Mouse (Mus musculus) v-Abl transformed pro-B cells (cell line): ENCODE results near the gene Cbr1.

Experiments
- in situ Hi-C, 2 experiments: fragments of 400-800 bp; cut with MboI; formaldehyde crosslinking; loops; one replicate each; pipeline ENCODE4 v1.15.1; 2025; ENCODE audit not compliant: unreplicated experiment in 2 of 2

Gene Cbr1

DNA sequence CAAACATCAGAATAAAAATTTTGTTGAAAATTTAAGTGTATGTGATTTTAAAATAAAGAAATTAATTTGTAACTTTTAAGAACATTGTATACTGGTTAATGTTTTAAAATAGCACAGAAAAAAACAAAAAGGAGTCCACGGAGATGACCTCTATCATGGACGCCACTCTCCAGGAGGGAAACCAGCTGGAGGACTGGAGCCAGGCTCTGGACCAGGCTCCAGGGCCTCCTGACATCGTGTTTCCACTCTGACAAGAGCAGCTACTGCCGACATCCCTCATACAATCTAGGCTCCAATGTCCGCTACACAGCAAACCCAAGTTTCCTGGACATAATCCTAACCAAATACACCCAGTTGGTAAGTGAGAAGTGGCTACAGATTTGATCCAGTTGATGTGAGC, 9.9 kb upstream of the Cbr1 start:
- in situ Hi-C loops, result no loop called here

- in situ Hi-C loops, result no loop called here
Measured at GRCm38 (mm10) chr16:93596807-93597206, 8.8 kb upstream of the Cbr1 start.

DNA sequence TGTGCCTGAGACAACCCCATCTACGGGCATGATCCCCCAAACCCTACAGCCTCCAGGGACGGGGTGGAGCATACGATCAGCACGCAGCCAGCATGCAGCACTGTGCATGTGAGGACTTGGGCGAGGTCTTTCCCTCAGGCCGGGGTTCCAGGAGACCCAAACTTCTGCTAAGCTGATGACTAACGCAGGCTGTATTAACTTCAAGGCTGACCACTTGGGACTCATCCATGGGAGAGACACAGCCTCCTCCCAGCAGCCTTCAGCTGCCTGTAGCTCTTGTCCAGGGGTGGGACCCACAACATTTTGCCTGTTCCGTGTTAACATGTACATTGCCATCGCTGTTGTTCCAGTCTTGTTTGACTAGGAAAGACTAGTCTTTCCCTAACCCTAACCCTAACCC, 8.1 kb upstream of the Cbr1 start:
- in situ Hi-C loops, result no loop called here

- in situ Hi-C loops, result no loop called here
Measured at GRCm38 (mm10) chr16:93599461-93599860, 6.2 kb upstream of the Cbr1 start.

DNA sequence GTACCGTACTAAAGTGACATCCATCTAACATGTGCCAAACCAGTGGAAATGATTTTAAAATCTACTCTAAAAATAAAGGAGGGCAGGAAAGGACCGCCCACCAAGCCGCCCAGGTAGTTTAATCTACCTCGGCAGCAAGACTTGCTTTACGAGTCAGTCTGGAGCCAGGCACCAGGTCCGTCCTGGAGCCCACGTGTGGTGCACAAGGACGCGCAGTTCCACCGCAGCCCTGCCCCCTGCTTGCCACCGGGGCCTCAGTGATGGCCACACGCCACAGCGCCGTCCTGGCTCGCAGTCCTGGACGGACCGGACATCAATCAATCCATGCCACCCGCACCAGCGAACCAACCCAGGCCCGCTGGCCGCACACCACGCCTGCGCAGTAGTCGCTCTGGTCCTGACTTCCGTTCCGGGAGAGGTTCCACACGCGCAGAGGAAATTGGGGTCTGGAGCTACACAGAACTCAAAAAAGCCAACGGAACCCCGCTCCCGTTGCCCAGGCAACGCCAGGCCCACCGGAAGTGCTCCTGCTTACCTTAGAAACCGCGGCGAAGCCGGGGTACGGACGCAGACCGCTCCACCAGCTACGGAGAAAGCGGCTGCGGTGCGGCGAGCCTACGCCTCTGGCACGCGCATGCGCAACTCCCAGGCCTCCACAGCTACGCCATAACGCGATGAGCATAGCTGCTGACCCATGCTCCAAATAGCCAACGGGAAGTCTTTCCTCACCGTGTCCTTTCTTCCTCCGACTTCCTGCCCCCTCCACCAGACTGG, 2.0 kb upstream of the Cbr1 start, which contains the start of gene Setd4:
TSS of gene Setd4 (minus strand) at position 625 of the 774 bp plus-strand sequence.
- in situ Hi-C loops, result loop anchor here in 1 of 2 experiments (25.0 kb wide), 1 partner anchor 159 kb away; no protein-coding TSS in a partner anchor

- in situ Hi-C loops, result loop anchor here in 1 of 2 experiments (25.0 kb wide), 1 partner anchor 158 kb away; no protein-coding TSS in a partner anchor
Measured at GRCm38 (mm10) chr16:93604481-93604969, 1.1 kb upstream of the Cbr1 start.

GRCm38 (mm10) chr16:93606146-93606545, 493 bp downstream of the Cbr1 start:
- in situ Hi-C loops, result loop anchor here in 1 of 2 experiments (25.0 kb wide), 1 partner anchor 156 kb away; no protein-coding TSS in a partner anchor

GRCm38 (mm10) chr16:93607669-93608101, 2.0 kb downstream of the Cbr1 start:
- in situ Hi-C loops, result loop anchor here in 1 of 2 experiments (25.0 kb wide), 1 partner anchor 155 kb away; no protein-coding TSS in a partner anchor

GRCm38 (mm10) chr16:93608731-93609130, 3.1 kb downstream of the Cbr1 start:
- in situ Hi-C loops, result loop anchor here in 1 of 2 experiments (25.0 kb wide), 1 partner anchor 154 kb away; no protein-coding TSS in a partner anchor

DNA sequence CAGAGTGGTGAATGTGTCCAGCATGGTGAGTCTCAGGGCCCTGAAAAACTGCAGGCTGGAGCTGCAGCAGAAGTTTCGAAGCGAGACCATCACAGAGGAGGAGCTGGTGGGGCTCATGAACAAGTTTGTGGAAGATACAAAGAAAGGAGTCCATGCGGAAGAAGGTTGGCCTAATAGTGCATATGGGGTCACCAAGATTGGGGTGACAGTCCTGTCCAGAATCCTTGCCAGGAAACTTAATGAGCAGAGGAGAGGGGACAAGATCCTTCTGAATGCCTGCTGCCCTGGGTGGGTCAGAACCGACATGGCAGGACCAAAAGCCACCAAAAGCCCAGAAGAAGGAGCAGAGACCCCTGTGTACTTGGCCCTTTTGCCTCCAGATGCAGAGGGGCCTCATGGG, 4.1 kb downstream of the Cbr1 start:
- in situ Hi-C loops, result loop anchor here in 1 of 2 experiments (25.0 kb wide), 1 partner anchor 153 kb away; no protein-coding TSS in a partner anchor

DNA sequence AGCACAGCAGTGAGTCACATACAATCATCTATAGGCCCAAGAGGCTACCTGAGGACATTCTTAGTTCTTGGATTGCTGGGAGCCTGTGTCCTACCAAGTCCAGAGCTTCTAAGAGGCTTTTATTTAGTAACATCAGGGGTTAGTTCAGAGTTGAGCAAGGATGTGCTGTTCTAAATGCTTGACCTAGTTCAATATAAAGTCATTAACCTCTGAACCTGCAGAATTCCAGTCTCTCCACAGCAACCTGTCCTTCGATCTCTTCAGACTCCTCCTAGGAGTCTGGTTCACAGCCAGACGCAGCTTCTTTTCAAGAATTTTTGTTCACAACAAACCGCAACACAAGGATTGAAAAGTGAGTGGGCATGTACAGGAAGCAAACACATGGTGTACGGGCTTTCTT, 5.3 kb downstream of the Cbr1 start:
- in situ Hi-C loops, result loop anchor here in 1 of 2 experiments (25.0 kb wide), 1 partner anchor 151 kb away; no protein-coding TSS in a partner anchor

DNA sequence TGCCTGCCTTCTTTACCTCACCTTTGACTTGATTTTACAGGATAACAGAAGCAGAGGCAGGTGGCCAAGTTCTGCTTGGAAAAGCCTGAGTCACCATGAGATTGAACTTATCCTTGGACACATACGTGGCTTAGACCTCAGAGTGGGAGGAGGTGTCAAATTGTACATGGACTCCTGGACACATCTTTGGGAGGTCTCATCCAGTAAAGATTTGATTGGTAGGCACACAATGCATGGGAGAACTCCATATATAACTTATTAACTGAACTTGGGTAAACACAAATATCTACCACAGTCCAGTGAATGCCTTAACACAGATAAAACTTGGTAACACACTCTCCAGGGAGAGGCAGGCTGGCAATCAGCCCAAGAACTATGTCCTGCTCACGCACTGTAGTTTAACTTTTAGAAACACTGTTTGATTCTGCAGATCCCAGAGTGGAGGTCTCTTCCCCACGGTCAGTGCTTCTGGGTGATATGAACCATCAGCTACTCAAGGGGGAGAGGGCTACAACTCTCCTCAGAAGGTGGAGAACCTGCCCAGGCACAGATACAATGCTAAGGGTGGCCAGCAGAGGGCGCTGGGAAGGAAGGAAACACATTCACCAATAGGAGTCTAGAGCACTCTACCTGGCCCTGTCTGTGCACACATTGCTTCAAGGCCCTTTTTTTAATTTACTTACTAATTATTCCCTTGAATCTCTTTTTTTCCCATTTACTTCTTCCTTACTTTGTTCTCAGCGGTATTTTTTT, 9.6 kb downstream of the Cbr1 start:
- in situ Hi-C loops, result loop anchor here in 1 of 2 experiments (25.0 kb wide), 1 partner anchor 147 kb away; no protein-coding TSS in a partner anchor

GRCm38 (mm10) chr16:93623759-93624158, 18.1 kb downstream of the Cbr1 start:
- in situ Hi-C loops, result loop anchor here in 1 of 2 experiments (25.0 kb wide), 1 partner anchor 139 kb away; no protein-coding TSS in a partner anchor

- in situ Hi-C loops, result loop anchor here in 1 of 2 experiments (25.0 kb wide), 1 partner anchor 138 kb away; no protein-coding TSS in a partner anchor
Measured at GRCm38 (mm10) chr16:93624671-93625070, 19.0 kb downstream of the Cbr1 start.

- in situ Hi-C loops, result no loop called here
Measured at GRCm38 (mm10) chr16:93626745-93627144, 21.1 kb downstream of the Cbr1 start.

DNA sequence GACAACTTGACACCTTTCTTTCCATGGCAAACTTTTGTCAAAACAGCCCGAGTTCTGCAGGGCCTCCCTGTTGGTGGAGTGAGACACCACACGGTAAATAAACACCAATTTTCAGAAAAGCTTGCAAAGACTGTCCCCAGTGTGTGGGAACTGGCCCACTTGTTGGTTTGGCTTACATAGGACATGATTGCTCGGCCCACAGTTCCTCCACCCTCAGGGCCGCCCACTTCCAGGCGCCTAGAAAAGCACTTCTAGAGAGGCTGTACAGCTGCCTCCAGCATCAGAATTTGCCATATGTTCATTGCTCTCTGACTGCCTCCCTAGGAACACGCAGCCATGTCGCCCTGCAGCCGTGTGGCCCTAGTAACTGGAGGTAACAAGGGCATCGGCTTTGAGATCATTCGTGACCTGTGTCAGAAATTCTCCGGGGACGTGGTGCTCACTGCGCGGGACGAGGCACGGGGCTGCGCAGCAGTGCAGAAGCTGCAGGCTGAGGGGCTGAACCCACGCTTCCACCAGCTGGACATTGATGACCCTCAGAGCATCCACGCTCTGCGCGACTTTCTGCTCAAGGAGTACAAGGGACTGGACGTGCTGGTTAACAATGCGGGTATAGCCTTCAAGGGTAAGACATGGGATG, 22.2 kb downstream of the Cbr1 start, which contains the start of gene Gm5678:
TSS of gene Gm5678 (plus strand) at position 337 of the 640 bp plus-strand sequence.
- in situ Hi-C loops, result no loop called here

DNA sequence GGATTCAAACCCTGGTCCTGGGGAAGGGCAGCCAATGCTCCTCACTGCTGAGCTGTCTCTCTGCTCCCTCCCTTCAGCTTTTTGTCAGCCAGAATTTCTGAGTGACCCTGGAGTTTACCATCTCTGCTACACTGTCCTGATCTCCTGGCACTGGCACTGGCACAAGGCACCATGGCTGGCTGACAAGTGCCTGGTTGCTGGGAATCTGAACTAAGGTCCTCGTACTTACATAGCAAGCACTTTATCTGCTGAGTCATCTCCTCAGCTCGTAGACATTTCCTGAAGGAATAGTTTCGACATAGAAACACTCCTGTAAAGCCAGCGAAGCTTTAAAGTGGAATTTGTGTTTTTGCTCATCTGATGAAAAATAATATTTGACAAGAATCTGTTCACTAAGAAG, 38.4 kb downstream of the Cbr1 start:
- in situ Hi-C loops, result no loop called here

GRCm38 (mm10) chr16:93648441-93649183, 43.0 kb downstream of the Cbr1 start:
- in situ Hi-C loops, result no loop called here
